Mouse (Mus musculus) v-Abl transformed pro-B cells (cell line): ENCODE measurements around the gene Gucd1.

Source experiments
- in situ Hi-C, 2 experiments: fragments of 400-800 bp; cut with MboI; formaldehyde crosslinking; loops; one replicate each; pipeline ENCODE4 v1.15.1; 2025; ENCODE audit not compliant: unreplicated experiment in 2 of 2

Gene Gucd1

GRCm38 (mm10) chr10:75337231-75337630, 180.5 kb downstream of the Gucd1 start:
- in situ Hi-C loops = no loop called here

DNA sequence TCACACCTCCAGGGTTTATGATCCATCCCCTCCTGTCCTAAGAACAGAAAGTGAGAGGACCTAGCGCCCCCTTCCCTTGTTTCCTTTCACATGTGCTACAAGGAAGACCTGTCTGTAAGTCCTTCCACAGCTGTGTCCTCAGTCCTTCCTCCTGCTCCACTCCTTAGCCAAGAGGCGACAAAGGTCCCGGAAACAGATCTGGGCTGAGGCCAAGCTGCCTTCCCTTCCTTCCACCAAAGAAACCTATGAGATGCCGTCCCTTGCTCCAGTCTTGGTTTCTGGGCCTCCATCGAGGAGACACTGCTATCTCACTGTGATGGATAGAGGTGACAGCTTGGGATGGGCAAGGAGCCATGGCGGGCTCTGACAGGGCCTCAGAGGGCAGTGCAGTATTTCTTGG, 182.7 kb downstream of the Gucd1 start:
- in situ Hi-C loops = no loop called here

GRCm38 (mm10) chr10:75334175-75334574, 183.6 kb downstream of the Gucd1 start:
- in situ Hi-C loops = no loop called here

DNA sequence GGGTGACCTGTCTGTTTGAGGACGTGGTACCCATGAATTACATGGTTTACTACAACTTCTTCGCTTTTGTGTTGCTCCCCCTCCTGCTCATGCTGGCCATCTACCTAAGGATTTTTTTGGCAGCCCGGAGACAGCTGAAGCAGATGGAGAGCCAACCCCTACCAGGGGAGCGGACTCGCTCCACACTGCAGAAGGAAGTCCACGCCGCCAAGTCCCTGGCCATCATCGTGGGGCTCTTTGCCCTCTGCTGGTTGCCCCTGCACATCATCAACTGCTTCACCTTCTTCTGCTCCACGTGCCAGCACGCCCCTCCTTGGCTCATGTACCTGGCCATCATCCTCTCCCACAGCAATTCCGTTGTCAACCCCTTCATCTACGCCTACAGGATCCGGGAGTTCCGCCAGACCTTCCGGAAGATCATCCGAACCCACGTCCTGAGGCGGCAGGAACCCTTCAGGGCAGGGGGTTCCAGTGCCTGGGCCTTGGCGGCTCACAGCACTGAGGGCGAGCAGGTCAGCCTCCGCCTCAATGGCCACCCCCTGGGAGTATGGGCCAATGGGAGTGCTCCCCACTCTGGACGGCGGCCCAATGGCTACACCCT, 184.5 kb downstream of the Gucd1 start:
- in situ Hi-C loops = no loop called here

DNA sequence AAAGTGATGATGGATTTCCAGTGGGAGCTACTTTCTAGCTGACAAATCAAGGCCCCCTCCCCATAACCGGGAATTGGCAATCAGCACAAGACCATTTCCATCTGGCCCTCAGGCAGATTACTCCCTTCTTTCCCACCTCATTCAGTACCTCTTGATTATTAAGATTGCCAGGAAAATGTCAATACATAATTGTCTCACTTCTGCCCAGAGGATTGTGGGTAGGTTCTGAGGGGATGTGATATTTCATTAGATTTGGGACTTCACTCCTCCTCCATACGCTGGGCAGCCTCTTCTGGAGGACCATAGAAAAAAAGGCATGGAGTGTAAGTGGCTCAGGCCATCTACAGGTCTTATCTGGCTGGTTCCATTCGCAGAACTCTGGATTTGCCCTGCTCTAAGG, 185.5 kb downstream of the Gucd1 start:
- in situ Hi-C loops = no loop called here

DNA sequence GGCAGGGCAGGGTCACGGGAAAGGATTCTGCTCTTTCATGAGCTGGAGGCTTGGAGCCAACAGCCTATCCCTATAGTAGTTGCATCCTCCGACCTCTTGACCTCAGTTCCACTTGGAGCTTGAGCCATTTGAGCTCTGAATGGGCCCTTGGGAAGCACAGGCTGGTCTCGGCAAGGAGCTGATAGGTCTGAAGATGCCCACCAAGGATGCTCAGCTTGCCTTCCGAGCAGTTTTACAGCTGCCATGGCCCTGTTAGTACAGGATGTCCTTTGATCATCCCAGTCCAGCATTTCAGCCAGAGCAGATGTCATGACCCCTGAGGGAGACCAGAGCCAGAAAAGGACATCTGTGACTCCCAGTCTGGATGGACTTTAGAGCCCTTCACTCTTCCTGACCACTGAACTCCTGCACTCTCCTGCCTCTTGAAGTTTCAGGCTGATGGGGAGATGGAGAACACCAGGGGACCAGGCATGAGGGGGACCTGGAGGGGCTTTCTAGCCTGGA, 189.5 kb downstream of the Gucd1 start:
- in situ Hi-C loops = loop anchor here in 1 of 2 experiments (10.0 kb wide), 1 partner anchor 87 kb away; no protein-coding TSS in a partner anchor

GRCm38 (mm10) chr10:75327081-75327480, 190.7 kb downstream of the Gucd1 start:
- in situ Hi-C loops = loop anchor here in 1 of 2 experiments (10.0 kb wide), 1 partner anchor 88 kb away; no protein-coding TSS in a partner anchor

DNA sequence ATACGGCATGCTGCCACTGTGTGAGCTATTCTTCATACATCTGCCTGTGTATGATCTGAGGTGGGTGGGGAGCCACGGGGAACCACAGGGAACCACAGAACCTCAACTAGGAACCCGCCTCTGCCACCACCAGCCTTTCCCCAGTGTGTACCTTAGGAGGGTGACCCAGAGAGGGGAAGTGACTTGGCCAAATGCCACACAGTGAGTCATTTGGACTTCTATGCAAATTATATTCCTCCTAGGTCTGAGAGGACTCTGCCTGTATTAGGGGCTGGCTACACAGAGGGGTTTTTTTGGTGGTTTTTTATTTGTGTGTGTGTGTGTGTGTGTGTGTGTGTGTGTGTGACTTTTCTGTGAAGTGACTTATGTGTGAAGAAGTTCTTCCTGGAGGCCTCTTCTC, 191.2 kb downstream of the Gucd1 start:
- in situ Hi-C loops = loop anchor here in 1 of 2 experiments (10.0 kb wide), 1 partner anchor 88 kb away; no protein-coding TSS in a partner anchor

GRCm38 (mm10) chr10:75325821-75326220, 192.0 kb downstream of the Gucd1 start:
- in situ Hi-C loops = loop anchor here in 1 of 2 experiments (10.0 kb wide), 1 partner anchor 89 kb away; no protein-coding TSS in a partner anchor

- in situ Hi-C loops = loop anchor here in 1 of 2 experiments (10.0 kb wide), 1 partner anchor 90 kb away; no protein-coding TSS in a partner anchor
These were observed 193.4 kb downstream of the Gucd1 start for GRCm38 (mm10) chr10:75324391-75324790.

DNA sequence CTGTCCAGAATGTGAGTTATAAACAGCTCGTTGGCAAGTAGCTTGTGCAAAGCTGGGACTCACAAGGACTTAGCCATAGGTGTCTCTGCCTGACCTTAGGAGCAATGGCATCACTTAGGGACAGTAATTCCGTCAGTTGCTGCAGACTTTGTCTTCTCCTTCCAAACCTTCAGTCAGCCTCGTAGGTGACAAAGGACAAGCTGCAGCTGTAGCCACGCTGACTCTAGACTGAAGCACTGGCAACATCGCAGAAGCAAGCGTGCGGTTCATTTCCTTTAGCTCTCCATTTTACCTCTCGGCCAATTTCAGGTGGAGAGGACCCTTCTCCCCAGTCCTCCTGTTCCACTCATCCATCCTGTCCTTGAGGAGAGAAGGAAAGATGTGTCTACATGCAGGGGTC, 193.8 kb downstream of the Gucd1 start:
- in situ Hi-C loops = loop anchor here in 1 of 2 experiments (10.0 kb wide), 1 partner anchor 91 kb away; no protein-coding TSS in a partner anchor

DNA sequence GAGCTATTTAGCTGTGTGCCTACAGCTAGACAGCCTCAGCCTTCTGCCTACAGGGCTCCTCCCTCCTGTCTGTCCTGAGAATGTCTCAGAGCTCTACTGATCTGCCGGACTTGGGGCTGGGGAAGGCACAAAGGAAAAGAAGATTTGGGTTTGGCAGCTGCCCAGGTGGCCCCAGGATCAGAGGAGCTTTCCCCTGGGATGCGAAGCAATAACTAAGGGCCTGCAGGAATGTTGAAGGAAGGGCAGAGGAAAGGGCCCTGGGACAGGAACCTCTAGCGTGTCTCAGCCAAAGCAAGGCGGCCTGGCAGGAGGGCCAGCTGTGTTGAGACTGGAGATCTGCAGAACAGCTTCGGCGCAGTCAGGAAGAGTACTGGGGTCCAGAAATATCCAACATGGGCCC, 194.8 kb downstream of the Gucd1 start:
- in situ Hi-C loops = loop anchor here in 1 of 2 experiments (10.0 kb wide), 1 partner anchor 92 kb away; no protein-coding TSS in a partner anchor

- in situ Hi-C loops = loop anchor here in 1 of 2 experiments (10.0 kb wide), 1 partner anchor 94 kb away; no protein-coding TSS in a partner anchor
These were observed 197.5 kb downstream of the Gucd1 start for GRCm38 (mm10) chr10:75320321-75320720.

- in situ Hi-C loops = no loop called here
These were observed 199.6 kb downstream of the Gucd1 start for GRCm38 (mm10) chr10:75318206-75318605.

GRCm38 (mm10) chr10:75316908-75317761, 200.6 kb downstream of the Gucd1 start:
- in situ Hi-C loops = no loop called here

DNA sequence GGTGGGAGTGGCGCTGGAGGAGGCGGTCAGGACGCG, 201.1 kb downstream of the Gucd1 start, which contains the start of gene Adora2a:
Gene Adora2a, plus strand, starts transcription at position 6 of the 36 bp plus-strand sequence.
- in situ Hi-C loops = no loop called here

GRCm38 (mm10) chr10:75316472-75316871, 201.3 kb downstream of the Gucd1 start:
- in situ Hi-C loops = no loop called here

DNA sequence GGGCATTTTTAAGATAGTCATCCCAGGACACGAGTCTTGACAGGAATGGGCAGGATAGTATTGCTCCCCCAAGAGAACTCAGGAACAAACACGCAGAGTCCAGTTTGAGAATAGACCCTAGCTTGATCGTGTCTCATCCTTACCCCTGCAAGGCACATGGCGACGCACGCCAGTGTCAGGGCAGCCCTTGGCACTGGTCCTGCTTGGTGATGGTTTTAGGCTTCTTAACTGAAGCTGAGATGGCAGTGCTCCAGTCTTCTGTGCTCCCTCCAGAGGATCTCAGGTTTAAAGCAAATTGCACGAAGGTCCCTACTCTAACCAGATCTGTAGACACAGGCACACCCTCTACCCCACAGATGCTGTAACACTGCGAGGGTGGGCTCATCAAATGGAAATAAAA, 202.0 kb downstream of the Gucd1 start:
- in situ Hi-C loops = no loop called here

DNA sequence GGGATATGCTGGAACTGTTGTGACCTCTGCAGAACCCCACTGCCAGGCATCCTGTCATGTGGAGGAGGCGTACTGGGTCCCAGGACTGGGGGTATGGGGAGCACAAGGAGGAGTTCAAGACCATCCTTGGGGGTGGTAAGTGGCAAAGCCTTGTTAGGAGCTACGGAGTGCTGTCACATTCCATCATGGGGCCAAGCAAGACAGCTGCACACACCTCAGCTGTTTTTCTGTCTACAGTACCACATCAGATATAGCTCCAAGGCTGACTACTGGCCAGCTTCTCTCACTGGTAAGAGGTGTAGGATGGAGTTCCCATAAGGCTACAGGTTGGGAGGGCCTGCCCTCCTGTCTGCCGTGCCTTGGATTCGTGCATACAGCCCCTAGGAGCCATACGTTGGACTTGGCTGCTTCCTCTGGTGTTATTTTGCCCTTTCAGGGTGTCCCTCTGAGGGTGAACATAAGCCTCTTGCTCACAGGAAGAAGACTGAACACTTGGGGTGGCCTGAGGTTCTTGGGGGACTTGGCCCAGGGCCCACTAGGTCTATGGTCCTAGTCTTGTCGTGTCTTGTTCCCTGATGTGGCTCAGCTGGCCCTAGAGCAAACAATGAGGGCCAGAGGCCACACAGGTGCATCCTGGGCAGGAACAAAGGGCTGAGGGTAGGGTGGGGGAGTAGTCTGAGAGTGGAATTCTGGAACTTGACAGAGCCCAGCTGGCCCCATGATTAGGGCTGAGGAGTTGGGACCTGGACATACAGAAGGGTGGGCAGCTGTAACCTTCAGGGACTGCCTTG, 203.4 kb downstream of the Gucd1 start:
- in situ Hi-C loops = no loop called here

GRCm38 (mm10) chr10:75312361-75312760, 205.4 kb downstream of the Gucd1 start:
- in situ Hi-C loops = no loop called here

- in situ Hi-C loops = no loop called here
These were observed 210.6 kb downstream of the Gucd1 start for GRCm38 (mm10) chr10:75307130-75307529.
